Mouse (Mus musculus) cerebellum, adult 11-12 months (tissue): ENCODE data around the gene Gjb1.
"Not testable (repeated sequence)": the region's sequence is repeated elsewhere in the genome, so short reads cannot be mapped to it uniquely, and the experiment has no call there.

Source experiments
- DNase-seq: peaks from one replicate; pipeline ENCODE4 v3.0.0; 2022

Gene Gjb1

GRCm38 (mm10) chrX:101376190-101376968 lies at the start of gene Gjb1:
Gene Gjb1 (plus strand): TSS chrX:101376378.
- no peak for DNase-seq

- peak; percentile 63 for DNase-seq
These were observed 46.7 kb upstream of the Gjb1 start for GRCm38 (mm10) chrX:101329372-101330028.

GRCm38 (mm10) chrX:101332031-101332374 lies 44.2 kb upstream of the Gjb1 start:
- DNase-seq: no peak

GRCm38 (mm10) chrX:101332375-101333211 lies 43.6 kb upstream of the Gjb1 start:
- DNase-seq: peak; percentile 95

GRCm38 (mm10) chrX:101334606-101335005 lies 41.6 kb upstream of the Gjb1 start:
- DNase-seq: no peak

GRCm38 (mm10) chrX:101338666-101339065 lies 37.5 kb upstream of the Gjb1 start:
- DNase-seq: no peak

- DNase-seq: not testable (repeated sequence)
These were observed 33.3 kb upstream of the Gjb1 start for GRCm38 (mm10) chrX:101342837-101343236.

- no peak for DNase-seq
These were observed 30.7 kb upstream of the Gjb1 start for GRCm38 (mm10) chrX:101345456-101345855.

- DNase-seq: no peak
These were observed 29.7 kb upstream of the Gjb1 start for GRCm38 (mm10) chrX:101346475-101346874.

GRCm38 (mm10) chrX:101351188-101351587 lies 25.0 kb upstream of the Gjb1 start:
- DNase-seq: no peak

GRCm38 (mm10) chrX:101358902-101359301 lies 17.3 kb upstream of the Gjb1 start:
- DNase-seq: not testable (repeated sequence)

- DNase-seq: no peak
These were observed 7.2 kb upstream of the Gjb1 start for GRCm38 (mm10) chrX:101369001-101369400.

- no peak for DNase-seq
These were observed 5.6 kb upstream of the Gjb1 start for GRCm38 (mm10) chrX:101370573-101370972.

- no peak for DNase-seq
These were observed 3.2 kb upstream of the Gjb1 start for GRCm38 (mm10) chrX:101372946-101373345.

GRCm38 (mm10) chrX:101377076-101377475 lies 898 bp downstream of the Gjb1 start:
- DNase-seq: no peak

GRCm38 (mm10) chrX:101379744-101380143 lies 3.6 kb downstream of the Gjb1 start:
- DNase-seq: no peak

GRCm38 (mm10) chrX:101383455-101383854 lies 7.3 kb downstream of the Gjb1 start:
- DNase-seq: no peak

- peak; percentile 31 for DNase-seq
These were observed 8.4 kb downstream of the Gjb1 start for GRCm38 (mm10) chrX:101384439-101385137.

- DNase-seq: no peak
These were observed 10.0 kb downstream of the Gjb1 start for GRCm38 (mm10) chrX:101386222-101386621.

GRCm38 (mm10) chrX:101388866-101389537 lies 12.8 kb downstream of the Gjb1 start:
- DNase-seq: no peak

GRCm38 (mm10) chrX:101394341-101394740 lies 18.2 kb downstream of the Gjb1 start:
- DNase-seq: no peak

- DNase-seq: no peak
These were observed 20.3 kb downstream of the Gjb1 start for GRCm38 (mm10) chrX:101396459-101396858.
